Mouse (Mus musculus) MEL (cell line): ENCODE data around the gene Chst3. TPM values are rescaled to one million over a fixed set of nuclear protein-coding genes. Genes with fewer than 3 reads are reported as not detected.
A peak's percentile ranks its signal among the peaks of the same experiment; 100 is the strongest.

Experiments used
- DNase-seq: peaks from one replicate; pipeline ENCODE4 v3.0.0; 2011; ENCODE audit warnings: low read depth, low spot score
- H3K27ac ChIP-seq: 2 replicates; pipeline ENCODE4 v1.5.1; 2012; ENCODE audit warnings: low read depth, mild to moderate bottlenecking, control low read depth, low read length, moderate library complexity; ENCODE audit not compliant: control insufficient read depth
- H3K27me3 ChIP-seq, 2 experiments: fragments of 150-350 bp in 1 of 2; sonication (generic) in 1 of 2; 2 replicates each; pipeline ENCODE4 v1.6.1; 2012; ENCODE audit warnings: low read length in 2 of 2, mild to moderate bottlenecking in 2 of 2, improper control_type of control experiment in 1 of 2, moderate library complexity in 1 of 2; ENCODE audit not compliant: insufficient read depth in 2 of 2, control insufficient read depth in 1 of 2
- H3K36me3 ChIP-seq, 2 experiments: 2 replicates each; pipeline ENCODE4 v1.6.1; 2012 to 2014; ENCODE audit warnings: low read length in 2 of 2, improper control_type of control experiment in 1 of 2, inconsistent platforms in 1 of 2, mild to moderate bottlenecking in 1 of 2; ENCODE audit not compliant: insufficient read depth in 2 of 2, control insufficient read depth in 1 of 2
- H3K4me1 ChIP-seq, 2 experiments: fragments of 150-350 bp in 1 of 2; sonication (generic) in 1 of 2; 2 replicates each; pipeline ENCODE4 v1.6.1; 2012; ENCODE audit warnings: low read length in 2 of 2, improper control_type of control experiment in 1 of 2, mild to moderate bottlenecking in 1 of 2; ENCODE audit not compliant: insufficient read depth in 2 of 2, control insufficient read depth in 1 of 2
- H3K4me3 ChIP-seq, 2 experiments: fragments of 150-350 bp in 1 of 2; sonication (generic) in 1 of 2; 2 replicates each; pipeline ENCODE4 v1.5.1; 2012; ENCODE audit warnings: low read depth in 2 of 2, low read length in 2 of 2, mild to moderate bottlenecking in 2 of 2, moderate library complexity in 2 of 2, control low read depth in 1 of 2, improper control_type of control experiment in 1 of 2; ENCODE audit not compliant: control insufficient read depth in 1 of 2, insufficient read depth in 1 of 2
- H3K79me2 ChIP-seq: 2 replicates; pipeline ENCODE4 v1.6.1; 2012; ENCODE audit warnings: mild to moderate bottlenecking, low read length, moderate library complexity; ENCODE audit not compliant: control insufficient read depth, poor library complexity, insufficient read depth
- H3K9ac ChIP-seq: 2 replicates; pipeline ENCODE4 v1.6.1; 2012; ENCODE audit warnings: low read depth, mild to moderate bottlenecking, control low read depth, low read length, moderate library complexity; ENCODE audit not compliant: control insufficient read depth, poor library complexity, severe bottlenecking
- H3K9me3 ChIP-seq: fragments of 150-350 bp; sonication (generic); replicated peaks from 2 replicates; pipeline ENCODE4 v1.6.1; 2012; ENCODE audit warnings: mild to moderate bottlenecking, low read length, improper control_type of control experiment, moderate library complexity; ENCODE audit not compliant: insufficient read depth
- CHD1 ChIP-seq: IDR thresholded peaks from 2 replicates; pipeline ENCODE4 v1.6.1; 2012; ENCODE audit warnings: low read depth, mild to moderate bottlenecking, inconsistent platforms, low read length, improper control_type of control experiment
- CHD2 ChIP-seq: IDR thresholded peaks from 2 replicates; pipeline ENCODE4 v1.6.1; 2011; ENCODE audit warnings: low read length, improper control_type of control experiment
- CTCF ChIP-seq, 3 experiments: IDR thresholded peaks in 2 of 3; conservative IDR thresholded peaks in 1 of 3; 2 replicates each; pipeline ENCODE4 v1.5.1; 2011 to 2012; ENCODE audit warnings: low read length in 3 of 3, low read depth in 2 of 3, mild to moderate bottlenecking in 2 of 3, improper control_type of control experiment in 1 of 3, inconsistent platforms in 1 of 3, mixed read lengths in 1 of 3, moderate library complexity in 1 of 3; ENCODE audit not compliant: control insufficient read depth in 1 of 3, insufficient read depth in 1 of 3, poor library complexity in 1 of 3, severe bottlenecking in 1 of 3
- E2F4 ChIP-seq: IDR thresholded peaks from 2 replicates; pipeline ENCODE4 v1.6.1; 2011; ENCODE audit warnings: low read depth, low read length, improper control_type of control experiment, borderline replicate concordance
- ETS1 ChIP-seq: IDR thresholded peaks from 2 replicates; pipeline ENCODE4 v1.6.1; 2012; ENCODE audit warnings: low read depth, mild to moderate bottlenecking, inconsistent platforms, low read length, improper control_type of control experiment, moderate library complexity
- GABPA ChIP-seq: IDR thresholded peaks from 2 replicates; pipeline ENCODE4 v1.6.1; 2012; ENCODE audit warnings: low read depth, mild to moderate bottlenecking, inconsistent platforms, low read length, improper control_type of control experiment, moderate library complexity
- HCFC1 ChIP-seq: IDR thresholded peaks from 2 replicates; pipeline ENCODE4 v1.6.1; 2012; ENCODE audit warnings: low read depth, mild to moderate bottlenecking, inconsistent platforms, low read length, improper control_type of control experiment, moderate library complexity
- JUND ChIP-seq: IDR thresholded peaks from 2 replicates; pipeline ENCODE4 v1.6.1; 2011; ENCODE audit warnings: low read depth, mild to moderate bottlenecking, improper control_type of control experiment, low read length
- KAT2A ChIP-seq: conservative IDR thresholded peaks from 2 replicates; pipeline ENCODE4 v1.6.1; 2012; ENCODE audit warnings: low read depth, low read length, improper control_type of control experiment, inconsistent platforms
- MAFK ChIP-seq: IDR thresholded peaks from 2 replicates; pipeline ENCODE4 v1.6.1; 2011; ENCODE audit warnings: low read depth, mild to moderate bottlenecking, low read length, improper control_type of control experiment, borderline replicate concordance
- MAX ChIP-seq: IDR thresholded peaks from 2 replicates; pipeline ENCODE4 v1.6.1; 2011; ENCODE audit warnings: low read length, improper control_type of control experiment
- MAZ ChIP-seq: IDR thresholded peaks from 2 replicates; pipeline ENCODE4 v1.6.1; 2012; ENCODE audit warnings: low read depth, mild to moderate bottlenecking, inconsistent platforms, low read length, improper control_type of control experiment
- MEF2A ChIP-seq: IDR thresholded peaks from 2 replicates; pipeline ENCODE4 v1.6.1; 2014; ENCODE audit warnings: low read depth, mild to moderate bottlenecking, inconsistent platforms, low read length, improper control_type of control experiment; ENCODE audit not compliant: poor library complexity, insufficient replicate concordance, severe bottlenecking; ENCODE audit errors: extremely low read depth
- MXI1 ChIP-seq: IDR thresholded peaks from 2 replicates; pipeline ENCODE4 v1.6.1; 2011; ENCODE audit warnings: mild to moderate bottlenecking, low read depth, low read length, improper control_type of control experiment
- NRF1 ChIP-seq: IDR thresholded peaks from 2 replicates; pipeline ENCODE4 v1.6.1; 2014; ENCODE audit warnings: low read depth, mild to moderate bottlenecking, inconsistent platforms, low read length, improper control_type of control experiment, moderate library complexity; ENCODE audit not compliant: poor library complexity, insufficient read depth, severe bottlenecking
- POLR2A ChIP-seq, 2 experiments: IDR thresholded peaks; 2 replicates each; pipeline ENCODE4 v1.6.1; 2011 to 2012; ENCODE audit warnings: low read length in 2 of 2, mild to moderate bottlenecking in 2 of 2, control low read depth in 1 of 2, improper control_type of control experiment in 1 of 2, low read depth in 1 of 2, moderate library complexity in 1 of 2; ENCODE audit not compliant: control insufficient read depth in 1 of 2, insufficient read depth in 1 of 2, poor library complexity in 1 of 2
- POLR2AphosphoS5 ChIP-seq: IDR thresholded peaks from 2 replicates; pipeline ENCODE4 v1.6.1; 2012; ENCODE audit warnings: low read depth, borderline replicate concordance, mild to moderate bottlenecking, inconsistent platforms, low read length, moderate library complexity, mixed read lengths
- RAD21 ChIP-seq: IDR thresholded peaks from 2 replicates; pipeline ENCODE4 v1.6.1; 2011; ENCODE audit warnings: mild to moderate bottlenecking, low read depth, low read length, improper control_type of control experiment
- RCOR1 ChIP-seq: IDR thresholded peaks from 2 replicates; pipeline ENCODE4 v1.6.1; 2012; ENCODE audit warnings: low read depth, mild to moderate bottlenecking, inconsistent platforms, low read length, improper control_type of control experiment
- SMC3 ChIP-seq: IDR thresholded peaks from 2 replicates; pipeline ENCODE4 v1.6.1; 2011; ENCODE audit warnings: low read depth, low read length, improper control_type of control experiment
- TAL1 ChIP-seq: IDR thresholded peaks from 2 replicates; pipeline ENCODE4 v1.6.1; 2012; ENCODE audit warnings: mild to moderate bottlenecking, inconsistent platforms, low read length, moderate library complexity, mixed read lengths
- TCF12 ChIP-seq: IDR thresholded peaks from 2 replicates; pipeline ENCODE4 v1.6.1; 2014; ENCODE audit warnings: low read depth, mild to moderate bottlenecking, inconsistent platforms, low read length, improper control_type of control experiment, moderate library complexity
- UBTF ChIP-seq: IDR thresholded peaks from 2 replicates; pipeline ENCODE4 v1.6.1; 2012; ENCODE audit warnings: low read depth, mild to moderate bottlenecking, inconsistent platforms, low read length, improper control_type of control experiment, moderate library complexity, borderline replicate concordance; ENCODE audit not compliant: insufficient read depth
- USF1 ChIP-seq: IDR thresholded peaks from 2 replicates; pipeline ENCODE4 v1.6.1; 2014; ENCODE audit warnings: low read depth, mild to moderate bottlenecking, inconsistent platforms, low read length, improper control_type of control experiment, moderate library complexity
- ZC3H11A ChIP-seq: IDR thresholded peaks from 2 replicates; pipeline ENCODE4 v1.6.1; 2012; ENCODE audit warnings: low read depth, mild to moderate bottlenecking, inconsistent platforms, low read length, improper control_type of control experiment
- polyA plus RNA-seq, 2 experiments: library from polyadenylated mRNA; stranded (reverse) in 1 of 2; unstranded in 1 of 2; fragments of >175 nt in 1 of 2; fragments of >200 nt in 1 of 2; gene quantifications; 2 replicates each; pipeline versions ENCODE4 v1.2.1 to v1.2.4; 2012; ENCODE audit warnings: low replicate concordance in 2 of 2, low read depth in 1 of 2; ENCODE audit not compliant: insufficient read length in 2 of 2, insufficient read depth in 1 of 2, missing spikeins in 1 of 2
- total RNA-seq: library from RNA; depleted of rRNA; stranded (reverse); fragments of 300-350 nt; gene quantifications from 2 replicates; pipeline ENCODE4 v1.2.3, GENCODE M21; 2012

Gene Chst3
- total and polyA plus RNA-seq, 3 experiments = 0.08 TPM; not detected in 2

- Histone ChIP-seq H3K9ac (no peak overlapping the region), H3K9me3 (no peaks in the 10 kb centered on the region), H3K4me1 (peaks cover 7 to 17% of the 10 kb centered on the region in 2 experiments; a peak in 3 of 4 replicates), H3K79me2 (no peaks in the 10 kb centered on the region; the same call in 1 of the 2 replicates), H3K27ac (no peak overlapping the region), H3K4me3 (peak overlapping the region; percentile 26 to 39; a peak in 3 of 4 replicates), H3K36me3 (no peaks in the 10 kb centered on the region), H3K27me3 (no peaks in the 10 kb centered on the region; a peak in 1 of 4 replicates)
- TF ChIP-seq RCOR1 (no peak), ETS1 (no peak), MXI1 (no peak), MAFK (no peak), KAT2A (no peak), MAX (no peak), JUND (no peak), UBTF (no peak), CHD2 (no peak), HCFC1 (0 out of 2 replicates have a peak, but pooled peaks have one; percentile 24), SMC3 (peak; percentile 64), CHD1 (no peak), USF1 (no peak), RAD21 (peak; percentile 23), ZC3H11A (peak; percentile 42; the same call in 1 of the 2 replicates), E2F4 (no peak), TAL1 (no peak), MEF2A (no peak), MAZ (no peak), POLR2AphosphoS5 (no peak), POLR2A (IDR thresholded peaks at IDR 0.05; ENCODE audit: control insufficient read depth in 1 of 2, insufficient read depth in 1 of 2, low read depth in 1 of 2, low read length in 2 of 2, poor library complexity in 1 of 2) (no peak), NRF1 (no peak), TCF12 (no peak), CTCF (IDR thresholded peaks at IDR 0.05 in 2 of 3, conservative IDR thresholded peaks at IDR 0.05 in 1 of 3; ENCODE audit: control insufficient read depth in 1 of 3, insufficient read depth in 1 of 3, low read depth in 2 of 3, low read length in 3 of 3, poor library complexity in 1 of 3, severe bottlenecking in 1 of 3) (peak; percentile 67 to 83 (median 75)), GABPA (no peak)
- peak; percentile 76 for DNase-seq
These were observed 27.3 kb downstream of the Chst3 start for GRCm38 (mm10) chr10:60191796-60192195.
